Mouse (Mus musculus): ENCODE data around the gene Ggps1.
A peak's percentile ranks its signal among the peaks of the same experiment; 100 is the strongest.

The Ggps1 gene

GRCm38 (mm10) chr13:14063013-14063941 lies at the start of gene Ggps1, which contains the start of gene Arid4b:
Ggps1 (minus strand) TSS chr13:14063488.
Arid4b (plus strand) TSS chr13:14063232.
- peak; percentile 100 for DNase-seq

GRCm38 (mm10) chr13:14111146-14111545 lies 47.9 kb upstream of the Ggps1 start:
- no peak for DNase-seq

- no peak for DNase-seq
Observed at GRCm38 (mm10) chr13:14110154-14110873, 47.0 kb upstream of the Ggps1 start.

GRCm38 (mm10) chr13:14103026-14103425 lies 39.7 kb upstream of the Ggps1 start:
- no peak for DNase-seq

- DNase-seq: no peak
Observed at GRCm38 (mm10) chr13:14088669-14089068, 25.4 kb upstream of the Ggps1 start.

GRCm38 (mm10) chr13:14075326-14075725 lies 12.0 kb upstream of the Ggps1 start:
- no peak for DNase-seq

GRCm38 (mm10) chr13:14074371-14074770 lies 11.1 kb upstream of the Ggps1 start:
- DNase-seq: no peak

- DNase-seq: no peak
Observed at GRCm38 (mm10) chr13:14069291-14069690, 6.0 kb upstream of the Ggps1 start.

- no peak for DNase-seq
Observed at GRCm38 (mm10) chr13:14068035-14068434, 4.7 kb upstream of the Ggps1 start.

GRCm38 (mm10) chr13:14065701-14066100 lies 2.4 kb upstream of the Ggps1 start:
- no peak for DNase-seq

GRCm38 (mm10) chr13:14065028-14065380 lies 1.7 kb upstream of the Ggps1 start:
- DNase-seq: no peak

GRCm38 (mm10) chr13:14064341-14065027 lies 1.2 kb upstream of the Ggps1 start:
- DNase-seq: peak; percentile 52

GRCm38 (mm10) chr13:14063942-14064271 lies 619 bp upstream of the Ggps1 start:
- DNase-seq: no peak

GRCm38 (mm10) chr13:14062209-14063012 lies 877 bp downstream of the Ggps1 start:
- DNase-seq: no peak

GRCm38 (mm10) chr13:14059582-14059981 lies 3.7 kb downstream of the Ggps1 start:
- no peak for DNase-seq

GRCm38 (mm10) chr13:14056801-14057200 lies 6.5 kb downstream of the Ggps1 start:
- DNase-seq: no peak

GRCm38 (mm10) chr13:14049878-14050277 lies 13.4 kb downstream of the Ggps1 start:
- DNase-seq: no peak

GRCm38 (mm10) chr13:14044521-14044920 lies 18.8 kb downstream of the Ggps1 start:
- no peak for DNase-seq

- no peak for DNase-seq
Observed at GRCm38 (mm10) chr13:14043851-14044250, 19.4 kb downstream of the Ggps1 start.

- DNase-seq: peak; percentile 14
Observed at GRCm38 (mm10) chr13:14040186-14040585, 23.1 kb downstream of the Ggps1 start.

GRCm38 (mm10) chr13:14039292-14039965 lies 23.9 kb downstream of the Ggps1 start, which contains the start of gene Tbce:
Tbce (minus strand) TSS chr13:14039638.
- peak; percentile 95 for DNase-seq

- DNase-seq: no peak
Observed at GRCm38 (mm10) chr13:14038911-14039291, 24.4 kb downstream of the Ggps1 start.

All from retina, postnatal 1 day (tissue).